Mouse (Mus musculus) cerebellum, postnatal 14 days (tissue): Measurements from ENCODE around the gene Timmdc1.

Source experiments
- DNase-seq, 2 experiments: peaks; one replicate each; pipeline ENCODE4 v3.0.0; 2021; ENCODE audit warnings: mixed read lengths in 2 of 2

The Timmdc1 gene

DNA sequence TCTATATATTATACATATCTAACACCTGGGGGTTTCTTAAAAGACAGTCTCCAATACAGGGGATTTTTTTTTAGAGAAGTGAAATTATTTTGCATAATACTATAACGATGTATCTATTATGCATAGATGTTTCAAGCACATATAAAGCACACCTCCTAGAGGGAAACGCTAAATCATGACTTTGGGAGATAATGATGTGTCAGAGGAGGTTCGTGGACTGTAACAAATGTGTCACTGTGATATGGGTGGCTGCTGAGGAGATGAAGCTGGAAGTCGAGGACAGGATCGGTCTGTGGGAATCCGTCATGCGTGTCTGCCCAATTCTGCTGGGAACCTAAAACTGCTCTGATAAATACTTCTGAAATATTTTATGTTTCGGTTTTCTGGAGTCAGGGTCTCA lies 60.7 kb downstream of the Timmdc1 start:
- DNase-seq, result no peak

DNA sequence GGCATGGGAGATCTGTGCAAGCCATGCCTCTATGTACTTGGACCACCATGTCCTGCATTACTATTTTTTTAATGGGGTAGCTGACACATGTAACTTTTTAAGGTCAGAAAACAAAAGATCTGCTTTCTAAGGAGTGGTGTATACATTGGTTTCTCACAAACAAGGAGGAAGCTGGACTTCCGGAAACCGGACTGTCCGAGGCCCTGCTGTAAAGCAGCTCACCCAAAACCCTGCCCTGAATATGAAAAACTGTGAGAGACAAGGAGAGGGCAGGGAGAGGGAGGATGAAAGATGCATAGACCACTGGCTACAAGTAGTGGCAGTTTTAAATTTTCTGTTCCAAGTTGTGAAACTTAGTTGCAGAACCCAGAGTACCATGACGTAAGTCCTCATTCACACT lies 62.5 kb downstream of the Timmdc1 start:
- no peak for DNase-seq

DNA sequence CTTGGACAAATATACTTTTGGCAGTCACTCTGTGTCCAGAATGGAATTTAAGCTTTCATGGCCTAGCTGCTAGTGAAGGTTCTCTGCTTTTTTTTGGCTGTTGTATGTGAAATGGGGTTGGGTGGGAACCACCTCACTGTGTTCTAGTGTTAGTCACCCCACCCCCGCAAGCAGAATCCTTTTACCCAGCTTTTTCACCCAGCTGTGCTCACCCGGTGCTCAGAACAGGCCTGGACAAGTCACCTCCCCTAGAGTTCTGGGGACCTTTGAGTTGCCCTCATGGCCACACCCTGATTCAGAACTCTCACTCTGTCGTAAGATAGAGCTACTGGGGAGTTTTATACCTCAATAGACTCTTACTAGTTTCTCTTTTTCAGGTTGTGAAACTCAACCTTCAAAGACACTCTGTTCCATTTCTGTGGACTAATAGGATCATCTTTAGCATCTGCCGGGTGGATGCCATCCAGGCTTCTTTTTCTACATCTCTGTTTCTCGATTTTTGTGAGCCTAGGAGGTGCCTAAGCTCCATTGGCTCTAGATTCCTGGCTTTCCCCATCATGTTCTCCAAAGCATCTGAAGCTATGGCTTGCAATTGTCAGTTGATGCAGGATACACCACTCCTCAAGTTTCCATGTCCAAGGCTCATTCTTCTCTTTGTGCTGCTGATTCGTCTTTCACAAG lies 63.7 kb downstream of the Timmdc1 start:
- no peak for DNase-seq

DNA sequence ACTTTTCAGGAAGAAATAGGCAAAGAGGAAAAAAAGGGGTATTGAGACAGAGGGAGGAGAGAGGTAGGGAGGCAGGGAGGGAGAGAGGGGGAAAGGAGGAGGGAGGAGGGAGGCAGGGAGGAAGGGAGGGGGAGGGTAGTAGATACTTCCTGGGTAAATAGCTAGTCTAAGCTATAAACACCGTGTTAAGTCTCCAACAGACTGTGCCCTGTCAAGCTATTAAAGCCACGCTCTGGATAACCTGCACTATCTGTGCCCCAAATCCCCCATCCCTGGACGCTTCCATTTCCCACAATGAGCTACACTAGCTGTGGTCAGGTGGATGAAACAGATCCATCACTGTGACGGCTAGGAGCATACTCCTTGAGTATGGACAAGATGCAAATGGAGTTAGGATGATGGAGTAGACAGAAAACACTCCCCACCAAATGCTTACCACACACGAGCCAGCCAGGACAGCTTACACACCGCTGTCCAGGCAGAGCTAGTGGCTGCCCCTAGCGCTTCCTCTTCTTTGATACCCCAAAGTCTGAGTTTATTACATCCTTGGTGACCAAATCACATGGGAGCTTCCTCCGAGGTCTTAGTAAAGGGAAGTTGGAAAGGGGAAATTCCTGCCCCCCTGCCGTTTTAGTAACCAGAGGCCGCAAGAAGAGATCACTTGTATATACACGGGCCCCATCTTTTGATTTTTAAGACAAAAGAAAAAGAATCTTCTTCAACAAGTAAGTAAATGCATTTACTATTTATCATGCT lies 65.5 kb downstream of the Timmdc1 start:
- DNase-seq, result no peak

DNA sequence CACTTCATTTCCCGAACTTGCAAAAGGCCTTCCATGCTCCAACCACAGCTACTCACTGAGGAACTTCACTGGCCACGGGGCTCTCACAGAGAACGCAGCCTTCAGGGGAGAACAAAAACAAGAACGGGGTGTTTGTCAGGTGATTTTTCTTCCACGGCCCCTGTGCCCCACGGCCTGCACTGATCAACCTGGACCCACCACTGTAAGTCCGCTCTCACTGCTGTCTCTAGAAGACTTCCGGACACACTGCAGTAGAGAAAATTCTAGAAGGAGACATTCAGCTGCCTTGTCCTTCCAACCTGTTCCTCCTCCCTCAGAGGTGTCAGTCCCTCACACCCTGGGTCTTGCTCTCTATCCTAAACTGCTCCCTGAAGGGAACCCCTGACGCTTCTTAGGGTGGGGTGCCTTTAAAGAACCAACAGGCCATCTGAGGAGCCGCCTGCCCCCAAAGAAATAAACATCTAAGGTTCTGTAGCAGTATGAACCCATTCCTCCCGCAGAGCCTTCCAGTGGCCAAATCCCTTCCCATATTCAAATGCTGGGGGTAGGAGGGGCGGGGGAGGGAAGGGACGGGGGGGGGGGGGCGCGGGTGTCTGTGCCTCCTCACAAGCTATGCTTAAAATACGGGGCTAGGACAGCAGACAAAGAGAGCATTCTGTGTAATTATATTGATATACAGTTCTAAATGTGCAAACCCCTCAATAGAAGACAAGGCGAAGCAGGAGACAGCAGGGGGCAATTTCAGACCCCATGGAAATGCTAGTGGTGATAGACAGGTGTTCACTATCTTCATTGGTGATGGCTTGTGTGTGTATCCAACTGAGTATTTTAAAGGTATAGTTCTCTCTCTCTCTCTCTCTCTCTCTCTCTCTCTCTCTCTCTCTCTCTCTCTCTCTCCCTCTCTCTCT lies 66.7 kb downstream of the Timmdc1 start, which contains the start of gene Cd80:
Cd80 (plus strand) TSS at position 51 of the 908 bp plus-strand sequence.
- DNase-seq, result no peak

DNA sequence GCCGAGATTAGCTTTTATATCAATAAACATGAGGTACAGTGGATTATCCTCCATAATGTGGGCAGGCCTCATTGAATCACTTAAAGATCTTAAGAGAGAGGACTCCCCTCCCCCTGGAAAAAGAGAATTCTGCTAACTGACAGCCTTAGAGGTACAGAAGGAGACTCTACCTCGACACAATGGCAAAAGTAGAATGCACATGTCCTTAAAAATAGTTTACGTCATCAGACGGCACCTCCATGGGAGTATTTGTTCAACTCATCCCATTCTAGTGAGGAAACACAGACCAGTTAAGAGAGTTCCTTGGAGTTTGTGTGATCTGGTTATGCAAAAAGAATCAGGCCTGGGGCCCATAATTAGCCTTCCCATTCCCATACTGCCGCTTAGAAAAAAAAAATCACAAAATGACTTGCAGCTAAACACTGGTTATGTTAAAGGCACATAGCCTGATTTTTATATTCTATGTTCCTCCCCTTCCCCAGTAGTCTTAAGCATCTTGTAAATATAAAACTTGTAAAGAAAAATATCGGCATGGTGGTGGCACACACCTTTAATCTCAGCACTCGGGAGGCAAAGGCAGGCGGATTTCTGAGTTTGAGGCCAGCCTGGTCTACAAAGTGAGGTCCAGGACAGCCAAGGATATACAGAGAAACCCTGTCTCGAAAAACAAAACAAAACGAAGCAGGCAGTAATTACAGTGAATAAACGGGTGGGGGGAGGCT lies 67.8 kb downstream of the Timmdc1 start:
- no peak for DNase-seq

DNA sequence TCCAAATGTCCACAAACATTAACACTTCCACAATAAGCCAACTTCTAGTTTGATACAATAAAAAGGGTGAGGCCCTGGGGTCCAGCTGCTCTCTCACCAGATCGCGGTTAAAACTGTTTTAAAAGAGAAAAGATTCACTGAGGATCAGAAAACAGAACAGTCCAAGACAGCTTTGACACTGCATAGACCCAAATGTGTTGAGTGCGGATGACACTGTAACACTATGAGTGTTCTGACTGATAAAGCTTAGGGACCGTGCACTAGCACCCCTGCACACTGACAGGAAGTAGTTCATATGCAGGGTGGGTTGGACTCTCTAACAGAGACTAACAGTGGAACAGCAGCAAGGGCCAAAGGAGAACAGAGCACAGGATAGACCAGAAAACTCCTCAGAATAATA lies 68.5 kb downstream of the Timmdc1 start:
- DNase-seq, result no peak

DNA sequence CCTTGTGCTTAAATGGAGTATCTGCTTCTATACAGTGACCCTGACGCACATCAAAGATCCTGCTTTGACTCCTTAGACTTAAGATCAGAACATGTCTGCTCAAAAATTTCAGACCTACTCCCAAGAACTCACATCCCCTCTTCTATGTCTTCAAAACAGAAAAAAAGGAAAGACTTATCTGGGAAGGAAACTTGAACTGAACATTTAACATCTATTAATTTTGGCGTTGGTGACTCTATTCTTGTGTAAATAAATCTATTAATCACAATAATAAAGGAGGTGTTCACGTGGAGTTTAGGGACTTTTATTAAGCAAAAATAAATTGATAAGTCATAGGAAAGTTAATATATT lies 69.3 kb downstream of the Timmdc1 start:
- DNase-seq, result no peak

DNA sequence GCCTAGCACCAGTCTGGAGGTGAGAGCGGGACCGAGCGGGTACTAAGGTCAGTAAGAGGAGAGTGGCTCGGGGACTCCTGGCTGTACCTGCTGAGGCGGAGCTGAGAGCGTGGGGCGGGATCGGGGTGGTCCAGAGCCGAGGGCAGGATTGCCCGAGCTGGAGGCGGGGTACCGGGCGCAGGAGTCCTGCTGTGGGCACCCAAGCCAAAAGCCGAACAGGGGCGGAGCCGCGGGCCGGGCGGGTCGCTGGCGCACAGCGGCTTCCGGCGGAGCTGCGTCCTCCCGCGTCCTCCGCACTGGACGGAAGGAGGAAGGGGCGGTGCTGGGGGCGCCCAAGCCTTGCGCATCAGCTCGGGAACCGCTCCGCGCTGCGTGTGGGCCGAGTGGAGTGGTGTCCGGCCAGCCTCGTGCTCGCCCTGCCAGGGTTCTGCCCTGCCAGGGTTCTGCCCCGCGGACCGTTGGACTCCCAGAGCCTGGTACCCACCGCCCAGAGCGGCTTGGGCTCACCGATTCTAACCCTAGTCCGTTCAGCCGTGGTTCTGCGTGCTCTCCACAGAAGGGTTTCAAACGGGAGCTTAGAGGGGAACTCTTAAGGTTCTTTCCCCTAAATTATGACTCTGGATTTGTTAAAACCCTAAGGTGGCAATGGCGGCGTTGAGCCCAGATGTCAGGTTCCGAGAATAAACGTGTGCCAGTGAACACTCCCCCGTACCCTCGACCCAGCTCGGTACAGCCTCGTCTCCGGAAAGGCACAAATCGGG lies 69.8 kb downstream of the Timmdc1 start, which contains the start of gene Adprh:
Adprh (minus strand) TSS at position 262 of the 761 bp plus-strand sequence.
- peak; percentile 90 to 94 for DNase-seq

DNA sequence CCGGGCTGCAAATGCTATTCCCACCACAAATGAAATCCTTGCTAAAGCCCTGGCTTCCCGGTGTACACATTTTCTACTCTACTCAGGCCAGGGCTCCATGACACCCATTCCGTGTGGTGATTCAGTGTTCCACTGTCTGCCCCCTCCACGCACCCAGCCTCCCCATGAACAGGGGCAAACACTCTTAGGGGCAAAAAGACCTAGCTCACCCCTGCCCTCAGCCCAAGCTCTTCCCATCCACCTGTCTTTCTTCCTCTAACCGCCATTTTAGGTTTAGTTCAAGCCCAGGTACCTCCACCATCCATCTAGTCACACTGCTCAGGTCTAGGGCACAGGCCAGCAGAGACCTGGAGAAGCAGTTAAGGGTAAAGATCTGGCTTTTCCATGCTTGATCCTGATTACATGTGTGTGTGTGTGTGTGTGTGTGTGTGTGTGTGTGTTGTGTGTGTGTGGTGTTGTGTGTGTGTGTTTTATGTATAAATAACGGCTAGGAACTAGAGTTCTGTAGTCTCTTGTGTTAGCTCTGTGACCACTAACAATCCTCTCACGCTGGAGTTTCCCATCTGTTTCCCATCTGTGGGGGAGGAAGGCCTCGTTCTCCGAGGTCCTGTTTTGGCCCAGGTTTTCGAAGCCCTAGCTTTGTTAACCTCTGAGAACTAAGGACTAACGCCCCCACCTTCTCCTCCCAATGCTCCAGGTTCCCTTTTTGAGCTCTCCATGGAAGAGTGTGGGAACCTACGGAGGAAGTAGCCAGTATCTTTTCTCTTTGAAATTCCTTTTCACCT lies 70.8 kb downstream of the Timmdc1 start:
- peak; percentile 49 to 51 for DNase-seq

DNA sequence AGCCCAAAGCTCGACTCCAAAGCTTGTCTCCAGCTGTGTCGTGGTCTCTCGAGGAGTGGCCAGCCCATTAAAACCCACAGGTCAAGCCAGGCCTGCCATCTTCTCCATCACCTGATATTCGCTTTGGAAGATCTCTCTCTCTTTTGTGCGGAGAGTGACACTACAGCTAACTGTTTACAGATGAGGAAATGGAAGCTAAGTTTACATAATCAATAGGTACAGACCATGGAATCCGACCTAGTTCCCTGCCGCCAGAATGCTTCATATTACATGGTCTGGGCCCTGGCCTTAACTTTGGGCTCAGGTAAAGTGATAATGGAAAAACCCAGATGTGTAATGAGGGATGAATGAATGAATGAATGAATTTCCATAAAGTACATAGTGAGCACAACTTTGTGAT lies 71.8 kb downstream of the Timmdc1 start:
- no peak for DNase-seq

DNA sequence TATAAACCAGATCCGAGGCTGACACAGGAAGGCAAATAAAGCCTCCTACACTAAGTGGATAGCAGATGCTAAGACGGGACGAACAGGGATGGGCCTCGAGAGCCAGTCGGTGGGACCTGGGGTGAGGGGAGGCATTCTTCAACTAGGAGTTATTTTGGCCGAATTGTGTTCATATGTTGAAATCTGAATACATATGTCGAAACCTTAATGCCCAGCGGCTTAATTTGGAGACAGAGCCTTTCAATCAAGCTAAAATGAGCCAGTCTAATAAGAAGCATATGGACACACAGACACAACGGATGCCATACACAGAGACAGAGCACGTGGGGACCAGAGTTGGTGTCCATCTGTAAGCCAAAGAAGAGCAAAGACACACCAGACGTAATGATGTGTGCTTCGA lies 74.0 kb downstream of the Timmdc1 start:
- no peak for DNase-seq
